Mouse (Mus musculus): ENCODE data around the gene Olfr558. TPM values are rescaled to one million over a fixed set of nuclear protein-coding genes. Genes with fewer than 3 reads are reported as not detected.

Olfr558 gene
- polyA plus RNA-seq (2012; rRNA removed; ENCODE audit: low replicate concordance) = 2.3 and 6.1 TPM in 2 replicates

GRCm38 (mm10) chr7:102701915-102702314, at the start of gene Olfr558:
TSS of gene Olfr558 (plus strand) at chr7:102702215.

GRCm38 (mm10) chr7:102658523-102658922, 43.5 kb upstream of the Olfr558 start, which contains the start of gene Olfr555:
TSS of gene Olfr555 (plus strand) at chr7:102658823.

GRCm38 (mm10) chr7:102664599-102664998, 37.4 kb upstream of the Olfr558 start, which contains the start of gene Olfr556:
TSS of gene Olfr556 (plus strand) at chr7:102664899.

GRCm38 (mm10) chr7:102686944-102687501, 15.0 kb upstream of the Olfr558 start, which contains the start of gene Trim68:
TSS of gene Trim68 (minus strand) at chr7:102687327.

GRCm38 (mm10) chr7:102695358-102696125, 6.5 kb upstream of the Olfr558 start, which contains the start of gene Olfr557:
TSS of gene Olfr557 (plus strand) at chr7:102695910.

GRCm38 (mm10) chr7:102718970-102719369, 17.0 kb downstream of the Olfr558 start, which contains the start of gene Olfr33:
TSS of gene Olfr33 (minus strand) at chr7:102719070.

GRCm38 (mm10) chr7:102727391-102727790, 25.4 kb downstream of the Olfr558 start, which contains the start of gene Olfr559:
TSS of gene Olfr559 (minus strand) at chr7:102727491.

GRCm38 (mm10) chr7:102759266-102759665, 57.3 kb downstream of the Olfr558 start, which contains the start of the genes Olfr560 and Olfr78:
TSS of gene Olfr560 (minus strand) at chr7:102759366.
TSS of gene Olfr78 (minus strand) at chr7:102759471.

Other genes starting within 250 kb of the Olfr558 start
- not detected in 2 replicates for gene Olfr543, start 220.5 kb upstream of the Olfr558 start, polyA plus RNA-seq (2012; rRNA removed; ENCODE audit: low replicate concordance)
- gene Olfr544, start 213.9 kb upstream of the Olfr558 start, polyA plus RNA-seq (2012; rRNA removed; ENCODE audit: low replicate concordance) = not detected in 2 replicates
- gene Olfr545, start 202.6 kb upstream of the Olfr558 start, polyA plus RNA-seq (2012; rRNA removed; ENCODE audit: low replicate concordance) = not detected in 2 replicates
- not detected in 2 replicates for gene Olfr547, start 167.5 kb upstream of the Olfr558 start, polyA plus RNA-seq (2012; rRNA removed; ENCODE audit: low replicate concordance)
- not detected in 2 replicates for gene Olfr548-ps1, start 161.3 kb upstream of the Olfr558 start, polyA plus RNA-seq (2012; rRNA removed; ENCODE audit: low replicate concordance)
- not detected in 2 replicates for gene Olfr549, start 152.3 kb upstream of the Olfr558 start, polyA plus RNA-seq (2012; rRNA removed; ENCODE audit: low replicate concordance)
- gene Trim21, start 136.7 kb upstream of the Olfr558 start, polyA plus RNA-seq (2012; rRNA removed; ENCODE audit: low replicate concordance) = 6.6 and 12.9 TPM in 2 replicates
- 0.78 and 0.91 TPM in 2 replicates for gene Olfr550, start 130.8 kb upstream of the Olfr558 start, polyA plus RNA-seq (2012; rRNA removed; ENCODE audit: low replicate concordance)
- not detected in 2 replicates for gene Olfr551, start 110.3 kb upstream of the Olfr558 start, polyA plus RNA-seq (2012; rRNA removed; ENCODE audit: low replicate concordance)
- not detected in 2 replicates for gene Olfr552, start 104.4 kb upstream of the Olfr558 start, polyA plus RNA-seq (2012; rRNA removed; ENCODE audit: low replicate concordance)
- not detected in 2 replicates for gene Olfr553, start 84.0 kb upstream of the Olfr558 start, polyA plus RNA-seq (2012; rRNA removed; ENCODE audit: low replicate concordance)
- not detected in 2 replicates for gene Olfr554, start 63.8 kb upstream of the Olfr558 start, polyA plus RNA-seq (2012; rRNA removed; ENCODE audit: low replicate concordance)
- gene Olfr555, start 43.4 kb upstream of the Olfr558 start, polyA plus RNA-seq (2012; rRNA removed; ENCODE audit: low replicate concordance) = not detected in 2 replicates
- gene Olfr556, start 37.3 kb upstream of the Olfr558 start, polyA plus RNA-seq (2012; rRNA removed; ENCODE audit: low replicate concordance) = not detected in 2 replicates
- gene Trim68, start 14.9 kb upstream of the Olfr558 start, polyA plus RNA-seq (2012; rRNA removed; ENCODE audit: low replicate concordance) = 23.8 and 50.9 TPM in 2 replicates
- gene Olfr557, start 6.3 kb upstream of the Olfr558 start, polyA plus RNA-seq (2012; rRNA removed; ENCODE audit: low replicate concordance) = not detected in 2 replicates
- gene Olfr33, start 16.9 kb downstream of the Olfr558 start, polyA plus RNA-seq (2012; rRNA removed; ENCODE audit: low replicate concordance) = 0.33 TPM in 1 of 2 replicates, not detected in the other
- not detected in 2 replicates for gene Olfr559, start 25.3 kb downstream of the Olfr558 start, polyA plus RNA-seq (2012; rRNA removed; ENCODE audit: low replicate concordance)
- gene Olfr560, start 57.2 kb downstream of the Olfr558 start, polyA plus RNA-seq (2012; rRNA removed; ENCODE audit: low replicate concordance) = 0.09 TPM in 1 of 2 replicates, not detected in the other
- gene Olfr78, start 57.3 kb downstream of the Olfr558 start, polyA plus RNA-seq (2012; rRNA removed; ENCODE audit: low replicate concordance) = 3.2 and 8.0 TPM in 2 replicates
- 0.11 TPM in 1 of 2 replicates, not detected in the other for gene Olfr561, start 69.0 kb downstream of the Olfr558 start, polyA plus RNA-seq (2012; rRNA removed; ENCODE audit: low replicate concordance)
- not detected in 2 replicates for gene Olfr564, start 101.3 kb downstream of the Olfr558 start, polyA plus RNA-seq (2012; rRNA removed; ENCODE audit: low replicate concordance)
- not detected in 2 replicates for gene Olfr566, start 156.6 kb downstream of the Olfr558 start, polyA plus RNA-seq (2012; rRNA removed; ENCODE audit: low replicate concordance)
- not detected in 2 replicates for gene Olfr568, start 174.9 kb downstream of the Olfr558 start, polyA plus RNA-seq (2012; rRNA removed; ENCODE audit: low replicate concordance)
- gene Olfr569, start 188.7 kb downstream of the Olfr558 start, polyA plus RNA-seq (2012; rRNA removed; ENCODE audit: low replicate concordance) = not detected in 2 replicates
- not detected in 2 replicates for gene Olfr570, start 192.4 kb downstream of the Olfr558 start, polyA plus RNA-seq (2012; rRNA removed; ENCODE audit: low replicate concordance)
- not detected in 2 replicates for gene Olfr571, start 215.3 kb downstream of the Olfr558 start, polyA plus RNA-seq (2012; rRNA removed; ENCODE audit: low replicate concordance)
- gene Olfr572, start 222.2 kb downstream of the Olfr558 start, polyA plus RNA-seq (2012; rRNA removed; ENCODE audit: low replicate concordance) = not detected in 2 replicates
- gene Olfr573-ps1, start 240.4 kb downstream of the Olfr558 start, polyA plus RNA-seq (2012; rRNA removed; ENCODE audit: low replicate concordance) = not detected in 2 replicates
- not detected in 2 replicates for gene Olfr574, start 246.3 kb downstream of the Olfr558 start, polyA plus RNA-seq (2012; rRNA removed; ENCODE audit: low replicate concordance)

Data from mammary gland, adult 2 months (tissue).